Mouse (Mus musculus) embryonic fibroblast, embryonic 13.5 days (primary cell): ENCODE results near the gene Pgs1.

ENCODE experiments used
- CTCF ChIP-seq: IDR thresholded peaks from 2 replicates; pipeline ENCODE4 v1.5.1; 2011; ENCODE audit warnings: mild to moderate bottlenecking, control low read depth, low read length, moderate library complexity, borderline replicate concordance; ENCODE audit not compliant: insufficient read depth
- POLR2A ChIP-seq: IDR thresholded peaks from 2 replicates; pipeline ENCODE4 v1.6.1; 2011; ENCODE audit warnings: low read depth, mild to moderate bottlenecking, control low read depth, low read length, moderate library complexity

DNA sequence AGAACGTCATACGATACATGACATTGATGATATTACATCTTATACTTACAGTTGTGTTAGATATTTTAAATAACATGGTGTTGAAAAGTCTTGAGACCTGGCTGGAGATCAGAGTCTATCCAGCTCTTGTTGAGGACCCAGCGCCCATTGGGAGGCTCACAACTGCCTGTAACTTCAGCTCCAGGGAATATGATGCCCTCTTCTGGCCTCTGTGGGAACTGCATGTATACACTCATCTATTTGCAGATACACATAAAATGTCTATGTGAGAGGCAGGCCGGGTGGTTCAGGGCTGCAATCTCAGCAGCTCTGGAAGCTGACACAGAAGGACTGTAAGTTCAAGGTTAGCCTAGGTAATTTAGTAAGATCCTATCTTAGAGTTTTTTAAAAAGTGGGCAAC lies 32.2 kb downstream of the Pgs1 start:
- TF ChIP-seq CTCF (no peak), POLR2A (no peak)
